Mouse (Mus musculus) limb, embryonic 11.5 days (tissue): ENCODE results near the gene Enkur. TPM values are rescaled to one million over a fixed set of nuclear protein-coding genes. Genes with fewer than 3 reads are reported as not detected.
"Not testable (repeated sequence)": the region's sequence is repeated elsewhere in the genome, so short reads cannot be mapped to it uniquely, and the experiment has no call there.

ENCODE experiments used
- ATAC-seq: fragments of 200-750 bp; cut with Nextera tagmentation; 2 replicates; pipeline ENCODE4 v1.8.0; 2017; ENCODE audit warnings: low read depth; ENCODE audit not compliant: insufficient number of reproducible peaks, low FRiP score, low TSS enrichment
- DNase-seq: peaks from one replicate; pipeline ENCODE4 v3.0.0-alpha.2; 2015; ENCODE audit warnings: low spot score
- H3K27ac ChIP-seq: fragments of 300-500 bp; sonication (generic); replicated peaks from 2 replicates; pipeline ENCODE4 v1.5.1; 2014; ENCODE audit warnings: low read depth, mild to moderate bottlenecking, low read length
- H3K27me3 ChIP-seq: fragments of 300-500 bp; sonication (generic); 2 replicates; pipeline ENCODE4 v1.6.1; 2014; ENCODE audit warnings: mild to moderate bottlenecking, low read length, mixed read lengths; ENCODE audit not compliant: control insufficient read depth, insufficient read depth
- H3K36me3 ChIP-seq: fragments of 300-500 bp; sonication (generic); 2 replicates; pipeline ENCODE4 v1.6.1; 2014; ENCODE audit warnings: mild to moderate bottlenecking, low read length, moderate library complexity, mixed read lengths; ENCODE audit not compliant: control insufficient read depth, insufficient read depth
- H3K4me1 ChIP-seq: fragments of 300-500 bp; sonication (generic); 2 replicates; pipeline ENCODE4 v1.6.1; 2014; ENCODE audit warnings: low read length, mixed read lengths; ENCODE audit not compliant: control insufficient read depth, insufficient read depth
- H3K4me2 ChIP-seq: fragments of 300-500 bp; sonication (generic); 2 replicates; pipeline ENCODE4 v1.6.1; 2014; ENCODE audit warnings: low read depth, mild to moderate bottlenecking, moderate library complexity; ENCODE audit not compliant: severe bottlenecking
- H3K4me3 ChIP-seq: fragments of 300-500 bp; sonication (generic); 2 replicates; pipeline ENCODE4 v1.5.1; 2014; ENCODE audit warnings: low read depth, low read length
- H3K9ac ChIP-seq: fragments of 300-500 bp; sonication (generic); 2 replicates; pipeline ENCODE4 v1.6.1; 2014; ENCODE audit warnings: mild to moderate bottlenecking, low read length
- H3K9me3 ChIP-seq: fragments of 300-500 bp; sonication (generic); 2 replicates; pipeline ENCODE4 v1.6.1; 2016; ENCODE audit warnings: low read length; ENCODE audit not compliant: control insufficient read depth
- WGBS: fragments of 180-500 bp; shearing (Covaris S2); extraction: QIAGEN DNeasy Blood & Tissue Kit; methylation state at CpG from one replicate; pipeline ENCODE4 v1.1.7; 2014; 5-methylcytosine and 5-hydroxymethylcytosine counted together
- polyA plus RNA-seq: library from polyadenylated mRNA; unstranded; fragments of >200 nt; fragmentation: Nextera tagmentation; extraction: Ambion mirVana; gene quantifications from 2 replicates; pipeline ENCODE4 v1.2.1, GENCODE M21; 2014

The Enkur gene
- polyA plus RNA-seq, result not detected in 2 replicates

DNA sequence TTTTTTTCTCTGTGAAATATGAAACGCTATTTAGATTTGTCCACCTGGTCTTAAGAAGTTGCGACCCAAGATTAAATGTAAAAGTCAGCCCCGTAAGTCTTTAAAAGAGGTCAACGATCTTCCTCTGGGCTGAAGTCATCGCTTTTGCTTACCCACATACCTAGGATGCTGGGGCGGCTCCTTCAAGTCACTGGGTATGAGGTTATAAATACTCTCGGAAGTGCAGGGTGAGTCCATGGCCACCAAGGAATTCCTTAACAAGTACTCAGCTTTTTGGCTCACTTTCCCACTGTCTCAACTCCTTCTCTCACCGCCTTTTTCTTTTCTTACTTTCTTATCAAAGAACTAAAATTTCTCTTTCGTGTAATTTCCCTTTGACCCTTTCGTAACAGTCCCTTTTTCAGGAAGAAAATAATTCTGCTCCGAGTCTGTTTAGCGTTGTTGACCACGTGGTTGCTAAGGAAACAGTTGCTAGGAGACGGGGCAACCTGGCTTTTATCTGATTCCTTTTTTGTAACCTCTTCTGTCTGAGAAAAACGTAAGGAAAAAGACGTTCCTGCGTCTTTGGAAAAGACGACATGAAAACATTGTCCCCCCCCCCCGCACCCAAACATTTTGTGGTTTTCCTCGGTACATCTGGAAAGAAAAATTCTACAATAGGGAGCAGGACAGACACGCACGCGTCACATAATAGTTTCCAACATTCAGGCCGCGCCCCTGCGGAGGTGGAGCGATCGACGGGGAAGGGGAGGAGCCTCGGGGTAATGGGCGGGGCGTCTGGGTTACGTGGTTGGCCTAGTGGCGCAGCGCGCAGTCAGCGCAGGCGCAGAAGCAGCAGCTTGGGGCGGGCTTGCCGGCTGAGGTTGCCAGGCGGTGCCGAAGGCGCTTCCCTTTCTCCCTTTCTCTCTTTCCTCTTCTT is at the start of gene Enkur, which contains the start of gene Thnsl1:
Enkur (minus strand) TSS at position 454 of the 919 bp plus-strand sequence.
Thnsl1 (plus strand) TSS at position 813 of the 919 bp plus-strand sequence.
- H3K9ac ChIP-seq, result peak within 1 kb of the TSS; percentile 64
- no peaks in the 10 kb centered on the region for H3K36me3 ChIP-seq
- 3% methylated on average over 41 of the region's 43 CpGs for WGBS

DNA sequence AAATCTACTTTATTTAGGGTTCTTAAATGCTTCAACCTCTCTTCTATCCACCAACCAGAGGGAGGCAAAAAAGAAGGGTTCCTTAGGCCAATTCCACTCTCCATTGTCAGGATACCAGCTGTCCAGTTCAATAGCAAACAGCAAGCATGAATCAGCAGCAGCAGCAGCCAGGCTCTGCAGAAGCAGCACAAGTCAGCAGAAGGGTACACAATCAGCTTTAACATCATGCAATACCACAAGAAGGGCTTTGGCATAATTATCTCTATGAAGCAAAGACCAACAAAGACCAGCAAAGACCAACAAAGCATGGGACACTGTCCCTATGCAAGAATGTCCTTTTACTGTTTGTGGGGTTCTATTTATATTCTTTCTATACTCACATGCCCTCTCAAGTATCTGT is 49.1 kb upstream of the Enkur start:
- no peaks in the 10 kb centered on the region for H3K36me3 ChIP-seq
- H3K4me1 ChIP-seq, result no peaks in the 10 kb centered on the region
- H3K9ac ChIP-seq, result no peak overlapping the region
- no peaks in the 10 kb centered on the region for H3K27me3 ChIP-seq
- no peak overlapping the region for H3K4me3 ChIP-seq
- no peak for DNase-seq
- H3K27ac ChIP-seq, result no peak overlapping the region
- no peaks in the 10 kb centered on the region for H3K9me3 ChIP-seq
- no peak overlapping the region for H3K4me2 ChIP-seq
- no peak for ATAC-seq

More for the DNA sequence above, at the start of gene Enkur, which contains the start of gene Thnsl1:
- H3K4me2 ChIP-seq, result peak within 1 kb of the TSS; percentile 64
- H3K4me3 ChIP-seq, result peak within 1 kb of the TSS; percentile 56
- H3K27me3 ChIP-seq, result no peaks in the 10 kb centered on the region
- H3K27ac ChIP-seq, result no peak within 1 kb of the TSS
- H3K4me1 ChIP-seq, result no peaks in the 10 kb centered on the region
- DNase-seq, result peak; percentile 99
- H3K9me3 ChIP-seq, result no peaks in the 10 kb centered on the region
- peak; percentile 99 for ATAC-seq

DNA sequence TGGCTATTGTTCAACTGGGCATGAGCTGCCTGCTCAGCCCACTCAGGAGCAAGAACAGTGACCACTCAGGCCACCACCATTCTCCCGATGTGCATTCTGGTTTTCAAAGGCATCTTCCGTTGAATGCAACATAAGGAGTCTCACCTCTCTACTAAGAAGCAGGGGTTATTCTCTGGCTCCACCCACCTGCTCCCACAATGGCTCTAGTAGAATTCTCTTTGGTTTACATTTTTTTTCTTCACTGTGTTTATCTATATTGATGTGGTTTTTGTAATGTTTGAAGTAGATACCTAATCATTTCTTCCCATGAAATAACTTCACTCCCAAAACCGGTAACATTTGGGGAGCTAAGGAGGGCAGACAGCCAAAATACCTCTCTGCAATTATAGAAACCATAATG is 48.5 kb upstream of the Enkur start:
- Histone ChIP-seq H3K4me2 (no peak overlapping the region), H3K27me3 (no peaks in the 10 kb centered on the region), H3K27ac (no peak overlapping the region), H3K9me3 (no peaks in the 10 kb centered on the region), H3K36me3 (no peaks in the 10 kb centered on the region), H3K4me1 (no peaks in the 10 kb centered on the region), H3K4me3 (no peak overlapping the region), H3K9ac (no peak overlapping the region)
- DNase-seq (no peak), ATAC-seq (no peak)
- 85% methylated on average over 3 of the region's 3 CpGs for WGBS

DNA sequence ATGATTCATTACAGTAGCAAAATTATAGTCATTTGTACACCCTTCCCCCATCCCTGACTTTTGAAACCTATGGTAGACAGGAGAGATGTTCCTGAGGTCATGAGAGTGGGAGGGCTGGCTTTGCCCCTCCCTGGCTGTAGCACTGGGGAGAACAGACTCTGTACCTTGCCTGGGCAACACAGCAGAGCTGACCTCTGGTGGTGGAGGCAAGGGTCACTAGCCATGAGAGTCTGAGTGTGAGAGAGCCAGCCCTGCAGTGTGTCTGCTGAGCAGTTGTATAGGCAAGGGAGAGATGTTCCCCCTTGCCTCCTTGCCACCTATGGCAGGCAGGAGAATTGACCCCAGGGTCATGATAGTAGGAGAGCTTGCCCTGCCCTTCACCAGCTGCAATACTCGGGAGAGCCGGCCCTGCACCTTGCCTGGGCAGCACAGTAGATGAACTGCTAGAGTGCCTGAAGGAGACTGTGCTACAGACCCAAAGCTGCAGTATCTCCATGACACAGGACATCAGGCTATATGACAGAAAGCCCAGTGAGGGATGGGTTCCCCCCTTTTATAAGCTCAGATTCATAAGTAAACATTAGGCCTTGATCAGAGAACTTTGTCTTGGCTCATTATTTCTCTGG is 40.4 kb upstream of the Enkur start:
- ATAC-seq (no peak), DNase-seq (no peak)
- H3K4me1 ChIP-seq, result no peaks in the 10 kb centered on the region
- no peak overlapping the region for H3K4me3 ChIP-seq
- H3K9me3 ChIP-seq, result no peaks in the 10 kb centered on the region
- no peak overlapping the region for H3K4me2 ChIP-seq
- H3K27ac ChIP-seq, result no peak overlapping the region
- no peak overlapping the region for H3K9ac ChIP-seq
- H3K36me3 ChIP-seq, result no peaks in the 10 kb centered on the region
- no peaks in the 10 kb centered on the region for H3K27me3 ChIP-seq
- 79% methylated on average over 2 of the region's 2 CpGs for WGBS

DNA sequence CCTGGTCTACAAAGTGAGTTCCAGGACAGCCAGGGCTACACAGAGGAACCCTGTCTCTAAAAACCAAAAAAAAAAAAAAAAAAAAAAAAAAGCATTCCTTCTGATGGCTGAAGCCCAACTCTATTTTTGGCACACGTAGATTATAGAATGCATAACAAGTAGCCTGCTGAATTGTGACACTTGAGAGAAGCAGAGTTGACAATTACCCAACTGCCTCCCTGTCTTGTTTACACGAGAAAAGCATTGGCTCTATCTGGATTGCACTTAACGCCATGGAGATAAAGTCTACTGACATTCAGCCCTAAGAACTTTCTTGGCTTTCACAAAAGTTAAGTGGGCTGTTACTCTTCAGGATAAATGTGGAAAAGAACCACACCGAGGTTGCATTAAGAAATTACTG is 39.8 kb upstream of the Enkur start:
- WGBS, result 87% methylated on average over 4 of the region's 4 CpGs
- no peaks in the 10 kb centered on the region for H3K4me1 ChIP-seq
- H3K9me3 ChIP-seq, result no peaks in the 10 kb centered on the region
- no peaks in the 10 kb centered on the region for H3K36me3 ChIP-seq
- H3K27ac ChIP-seq, result no peak overlapping the region
- no peak for ATAC-seq
- H3K9ac ChIP-seq, result no peak overlapping the region
- no peak overlapping the region for H3K4me2 ChIP-seq
- no peak overlapping the region for H3K4me3 ChIP-seq
- no peaks in the 10 kb centered on the region for H3K27me3 ChIP-seq
- DNase-seq, result no peak

DNA sequence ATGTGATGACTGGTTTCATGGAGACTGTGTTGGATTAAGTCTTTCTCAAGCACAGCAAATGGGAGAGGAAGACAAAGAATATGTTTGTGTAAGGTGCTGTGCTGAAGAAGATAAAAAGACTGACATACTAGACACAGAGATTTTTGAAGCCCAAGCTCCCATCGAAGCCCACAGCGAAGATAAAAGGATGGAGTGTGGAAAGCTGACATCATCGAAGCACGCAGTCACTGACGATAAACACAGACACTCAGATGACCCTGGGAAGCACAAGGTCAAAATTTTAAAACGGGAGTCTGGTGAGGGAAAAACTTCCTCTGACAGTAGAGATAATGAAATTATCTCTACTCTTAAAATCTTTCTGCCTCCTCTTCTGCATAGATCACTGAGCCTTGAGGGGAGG is 38.9 kb upstream of the Enkur start:
- H3K4me2 ChIP-seq, H3K4me1 ChIP-seq, H3K36me3 ChIP-seq, ATAC-seq, H3K4me3 ChIP-seq, DNase-seq, H3K9me3 ChIP-seq, H3K9ac ChIP-seq, H3K27me3 ChIP-seq, H3K27ac ChIP-seq: not testable (repeated sequence)
- WGBS, result 65% methylated on average over 4 of the region's 6 CpGs

DNA sequence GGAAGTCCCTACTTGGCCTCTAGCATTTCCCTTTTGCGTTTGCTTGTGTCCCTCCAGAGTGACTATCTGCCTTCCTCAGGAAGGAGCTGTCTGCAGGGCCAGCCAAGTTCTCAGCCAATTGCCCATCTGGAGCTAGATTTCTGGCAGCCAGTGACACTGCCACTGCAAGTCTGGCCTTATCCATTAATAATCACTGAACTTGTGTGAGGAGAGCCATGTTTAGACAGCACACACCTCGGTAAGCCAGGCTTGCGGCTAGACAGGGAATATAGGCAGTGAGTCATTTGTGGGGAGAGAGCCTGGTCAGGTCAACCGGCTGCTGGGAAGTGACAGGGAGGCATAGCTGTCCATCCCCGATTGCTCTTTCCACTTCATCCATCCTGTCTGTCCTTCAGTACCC is 31.7 kb upstream of the Enkur start:
- no peaks in the 10 kb centered on the region for H3K4me1 ChIP-seq
- no peak overlapping the region for H3K4me3 ChIP-seq
- WGBS, result 74% methylated on average over 5 of the region's 5 CpGs
- H3K4me2 ChIP-seq, result no peak overlapping the region
- ATAC-seq, result no peak
- no peaks in the 10 kb centered on the region for H3K27me3 ChIP-seq
- no peaks in the 10 kb centered on the region for H3K9me3 ChIP-seq
- H3K27ac ChIP-seq, result no peak overlapping the region
- DNase-seq, result no peak
- no peak overlapping the region for H3K9ac ChIP-seq
- no peaks in the 10 kb centered on the region for H3K36me3 ChIP-seq

DNA sequence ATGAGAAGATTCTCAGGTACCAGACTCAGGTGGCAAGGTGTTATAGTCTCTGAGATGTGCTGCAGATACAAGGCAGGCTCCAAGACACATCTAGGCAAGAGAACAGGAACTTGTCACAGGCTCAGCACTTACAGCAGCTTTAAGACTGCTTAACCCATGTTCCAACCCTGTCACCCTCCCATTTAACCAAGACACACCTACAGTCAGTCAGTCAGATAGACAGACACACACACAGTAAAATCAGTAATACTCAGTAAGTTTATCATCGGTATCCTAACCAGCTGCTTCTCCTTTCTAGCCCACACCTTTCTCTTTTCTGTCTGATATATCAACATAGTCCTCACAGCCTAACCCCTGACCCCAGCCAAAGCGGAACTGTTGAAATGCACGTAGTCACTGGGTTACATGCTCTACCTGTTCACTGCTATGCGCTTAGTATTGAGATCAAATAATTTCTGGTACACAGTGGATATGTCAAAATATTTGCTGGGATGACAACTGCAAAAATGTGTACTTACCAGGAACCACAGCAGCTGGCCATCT is 30.8 kb upstream of the Enkur start:
- Histone ChIP-seq H3K27me3 (no peaks in the 10 kb centered on the region), H3K36me3 (no peaks in the 10 kb centered on the region), H3K27ac (no peak overlapping the region), H3K4me3 (no peak overlapping the region), H3K9me3 (no peaks in the 10 kb centered on the region), H3K9ac (no peak overlapping the region), H3K4me1 (no peaks in the 10 kb centered on the region), H3K4me2 (no peak overlapping the region)
- ATAC-seq (no peak), DNase-seq (no peak)
- WGBS, result 96% methylated on average over 4 of the region's 4 CpGs
